Mouse (Mus musculus): ENCODE results near the gene Ces5a. TPM values are rescaled to one million over a fixed set of nuclear protein-coding genes. Genes with fewer than 3 reads are reported as not detected.
"Not testable (repeated sequence)": the region's sequence is repeated elsewhere in the genome, so short reads cannot be mapped to it uniquely, and the experiment has no call there.

Ces5a gene
- polyA plus RNA-seq, 1 experiment from 2014 or later: not detected

GRCm38 (mm10) chr8:93502634-93503033 is 33.0 kb downstream of the Ces5a start:
- Histone ChIP-seq H3K4me3 (no peak overlapping the region), H3K36me3 (no peaks in the 10 kb centered on the region), H3K9me3 (replicated peaks) (no peaks in the 10 kb centered on the region), H3K27me3 (ENCODE audit: low read depth, poor library complexity, severe bottlenecking) (no peaks in the 10 kb centered on the region), H3K27ac (replicated peaks) (no peak overlapping the region), H3K4me1 (peaks cover 13% of the 10 kb centered on the region)
- no peak for DNase-seq (ENCODE audit: low spot score)
- 84% methylated on average over 3 of the region's 3 CpGs for WGBS

GRCm38 (mm10) chr8:93499437-93499836 is 36.2 kb downstream of the Ces5a start:
- H3K4me3 ChIP-seq: peak overlapping the region; percentile 14; the same call in 1 of the 2 replicates
- 0 out of 2 replicates have a peak, but pooled peaks cover 2% of the 10 kb centered on the region for H3K27me3 ChIP-seq (ENCODE audit: low read depth, poor library complexity, severe bottlenecking)
- peaks cover 13% of the 10 kb centered on the region for H3K4me1 ChIP-seq
- 27% methylated on average over 9 of the region's 9 CpGs for WGBS
- no peak overlapping the region for H3K27ac ChIP-seq (replicated peaks)
- DNase-seq (ENCODE audit: low spot score): peak; percentile 16
- no peaks in the 10 kb centered on the region for H3K36me3 ChIP-seq
- H3K9me3 ChIP-seq (replicated peaks): no peaks in the 10 kb centered on the region

DNA sequence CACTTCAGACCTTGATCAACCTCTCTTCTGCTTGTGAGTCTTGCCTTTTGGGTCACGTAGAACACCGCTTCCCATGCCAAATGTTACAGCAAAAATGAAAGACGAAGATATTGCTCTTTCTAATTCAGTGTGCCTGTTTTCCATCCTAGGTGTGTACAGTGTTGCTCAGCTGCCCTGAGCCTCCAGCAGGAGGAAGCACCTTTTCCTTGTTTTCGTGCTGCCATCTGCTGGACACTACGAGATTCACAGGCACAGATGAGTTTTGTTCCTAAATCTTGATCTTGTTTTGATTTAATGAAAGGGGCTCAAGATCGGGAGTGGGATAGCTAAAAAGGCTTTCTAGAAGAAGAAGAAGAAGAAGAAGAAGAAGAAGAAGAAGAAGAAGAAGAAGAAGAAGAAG is 40.3 kb downstream of the Ces5a start:
- Histone ChIP-seq H3K36me3 (no peaks in the 10 kb centered on the region), H3K27me3 (ENCODE audit: low read depth, poor library complexity, severe bottlenecking) (peaks cover 9% of the 10 kb centered on the region; the same call in 1 of the 2 replicates), H3K27ac (replicated peaks) (no peak overlapping the region), H3K9me3 (replicated peaks) (no peaks in the 10 kb centered on the region), H3K4me1 (peaks cover 35% of the 10 kb centered on the region), H3K4me3 (no peak overlapping the region)
- peak; percentile 58 for DNase-seq (ENCODE audit: low spot score)
- 21% methylated on average over 6 of the region's 6 CpGs for WGBS

GRCm38 (mm10) chr8:93488743-93489142 is 46.9 kb downstream of the Ces5a start:
- Histone ChIP-seq H3K36me3 (no peaks in the 10 kb centered on the region), H3K27ac (replicated peaks) (peak overlapping the region; percentile 63), H3K9me3 (replicated peaks) (no peaks in the 10 kb centered on the region), H3K4me3 (no peak overlapping the region), H3K4me1 (peaks cover 35% of the 10 kb centered on the region), H3K27me3 (ENCODE audit: low read depth, poor library complexity, severe bottlenecking) (peaks cover 13% of the 10 kb centered on the region)
- DNase-seq (ENCODE audit: low spot score): peak; percentile 31
- WGBS: 3% methylated on average over 4 of the region's 4 CpGs

DNA sequence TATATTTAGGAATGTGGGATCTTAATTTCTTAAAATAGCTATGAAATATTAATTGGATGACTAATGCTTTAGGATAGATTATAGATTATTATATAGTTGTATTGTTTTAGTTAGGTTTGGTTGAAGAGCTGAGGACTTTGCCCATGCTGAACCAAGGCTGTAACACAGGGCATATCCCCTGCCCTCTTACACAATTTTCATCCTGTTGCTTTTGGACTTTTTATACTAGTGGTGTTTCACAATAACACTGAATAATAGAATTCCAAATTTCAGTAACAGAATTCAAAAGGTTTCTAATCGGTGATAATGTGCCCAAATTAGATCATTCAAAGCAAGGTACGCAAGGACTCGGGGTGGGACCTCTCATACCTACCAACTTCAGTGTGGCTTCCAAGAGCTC is 57.4 kb downstream of the Ces5a start:
- no peaks in the 10 kb centered on the region for H3K27me3 ChIP-seq (ENCODE audit: low read depth, poor library complexity, severe bottlenecking)
- no peak for DNase-seq (ENCODE audit: low spot score)
- no peak overlapping the region for H3K27ac ChIP-seq (replicated peaks)
- no peaks in the 10 kb centered on the region for H3K36me3 ChIP-seq
- no peaks in the 10 kb centered on the region for H3K4me1 ChIP-seq
- H3K9me3 ChIP-seq (replicated peaks): no peaks in the 10 kb centered on the region
- 98% methylated on average over 3 of the region's 3 CpGs for WGBS
- no peak overlapping the region for H3K4me3 ChIP-seq

GRCm38 (mm10) chr8:93469733-93470132 is 65.9 kb downstream of the Ces5a start:
- not testable (repeated sequence) for H3K4me1 ChIP-seq; H3K27me3 ChIP-seq (ENCODE audit: low read depth, poor library complexity, severe bottlenecking); H3K9me3 ChIP-seq (replicated peaks); H3K27ac ChIP-seq (replicated peaks); H3K4me3 ChIP-seq; H3K36me3 ChIP-seq; DNase-seq (ENCODE audit: low spot score)
- WGBS: 88% methylated on average over 16 of the region's 16 CpGs

DNA sequence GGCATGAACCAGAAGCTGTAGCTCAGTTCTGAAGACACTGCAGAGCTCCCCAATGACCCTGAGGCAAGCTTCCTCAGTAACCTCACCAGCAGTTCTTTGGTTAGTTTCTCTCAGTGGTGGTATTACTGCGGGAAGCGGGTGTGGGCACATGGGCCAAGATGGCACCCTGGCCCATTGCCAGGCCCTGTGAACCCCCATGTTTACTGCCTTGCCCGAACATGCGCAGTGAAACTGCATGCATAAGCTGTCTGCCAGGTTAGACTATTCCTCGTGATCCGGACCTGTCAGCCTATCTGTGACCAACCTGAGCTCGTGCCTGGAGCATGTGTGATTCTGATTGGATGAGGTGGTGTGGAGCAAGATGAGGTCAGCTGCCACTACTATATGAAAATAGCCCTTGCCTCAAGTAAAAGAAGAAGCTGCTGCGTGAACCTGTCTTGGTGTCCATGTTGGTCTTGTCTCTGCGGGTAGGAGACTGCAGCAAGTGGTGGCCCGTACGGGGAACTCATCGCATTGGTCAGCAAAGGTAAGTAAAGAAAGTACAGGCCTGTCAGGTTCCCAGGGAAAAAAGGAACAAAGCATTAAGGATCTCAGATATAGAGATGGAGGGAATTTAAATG is 81.3 kb downstream of the Ces5a start:
- no peak for DNase-seq (ENCODE audit: low spot score)
- no peak overlapping the region for H3K4me3 ChIP-seq
- WGBS: 95% methylated on average over 12 of the region's 12 CpGs
- H3K27me3 ChIP-seq (ENCODE audit: low read depth, poor library complexity, severe bottlenecking): no peaks in the 10 kb centered on the region
- no peaks in the 10 kb centered on the region for H3K36me3 ChIP-seq
- H3K27ac ChIP-seq (replicated peaks): no peak overlapping the region
- H3K9me3 ChIP-seq (replicated peaks): no peaks in the 10 kb centered on the region
- H3K4me1 ChIP-seq: no peaks in the 10 kb centered on the region

Other genes with a start within 250 kb of the Ces5a start
- not detected in 2 replicates for gene Ces1g, start 198.5 kb downstream of the Ces5a start, polyA plus RNA-seq (2016; fragmentation: Nextera tagmentation; extraction: Ambion mirVana)
- gene Ces1h, start 156.1 kb downstream of the Ces5a start, polyA plus RNA-seq (2016; fragmentation: Nextera tagmentation; extraction: Ambion mirVana): not detected in 2 replicates